Mouse (Mus musculus): ENCODE measurements at regions not wholly inside any gene's neighbourhood (a gene's known extent, or its start where the extent isn't known, plus 50 kb on each side); places are given as distances from the start of the nearest gene placed in this dataset.

- TF ChIP-seq EP300 (IDR thresholded peaks at IDR 0.05; ENCODE audit: insufficient read depth, low read depth, low read length): no peak
- TF ChIP-seq CTCF (IDR thresholded peaks at IDR 0.05): no peak
- no peak for TF ChIP-seq POLR2A (IDR thresholded peaks at IDR 0.05; ENCODE audit: insufficient read depth, low read depth, low read length)
- no peak overlapping the region for H3K9ac ChIP-seq (ENCODE audit: low read depth, low read length)
- H3K4me1 ChIP-seq (ENCODE audit: control insufficient read depth, insufficient read depth, low read length): no peaks in the 10 kb centered on the region
- H3K27ac ChIP-seq: no peak overlapping the region
- no peaks in the 10 kb centered on the region for H3K27me3 ChIP-seq (ENCODE audit: control insufficient read depth, insufficient read depth, low read length)
- intact Hi-C loops (cut with DNase I): no loop called here
- 72% methylated on average over 16 of the region's 16 CpGs for WGBS
- DNase-seq: no peak
- H3K36me3 ChIP-seq (ENCODE audit: control insufficient read depth, insufficient read depth, low read length): no peaks in the 10 kb centered on the region
- H3K4me3 ChIP-seq: no peak overlapping the region
- H3K79me2 ChIP-seq (replicated peaks; ENCODE audit: control insufficient read depth, insufficient read depth, low read length): no peaks in the 10 kb centered on the region
These were observed 254.3 kb upstream of the Gpc5 start for GRCm38 (mm10) chr14:114837652-114838276.

- WGBS: 85% methylated on average over 2 of the region's 2 CpGs
- H3K4me1 ChIP-seq (ENCODE audit: control insufficient read depth, insufficient read depth, low read length): no peaks in the 10 kb centered on the region
- H3K27me3 ChIP-seq (ENCODE audit: control insufficient read depth, insufficient read depth, low read length): no peaks in the 10 kb centered on the region
- intact Hi-C loops (cut with DNase I): no loop called here
- TF ChIP-seq POLR2A (IDR thresholded peaks at IDR 0.05; ENCODE audit: insufficient read depth, low read depth, low read length) (no peak), CTCF (IDR thresholded peaks at IDR 0.05) (no peak), EP300 (IDR thresholded peaks at IDR 0.05; ENCODE audit: insufficient read depth, low read depth, low read length) (no peak)
- H3K9ac ChIP-seq (ENCODE audit: low read depth, low read length): no peak overlapping the region
- H3K36me3 ChIP-seq (ENCODE audit: control insufficient read depth, insufficient read depth, low read length): no peaks in the 10 kb centered on the region
- no peak overlapping the region for H3K27ac ChIP-seq
- H3K4me3 ChIP-seq: no peak overlapping the region
- DNase-seq: no peak
- no peaks in the 10 kb centered on the region for H3K79me2 ChIP-seq (replicated peaks; ENCODE audit: control insufficient read depth, insufficient read depth, low read length)
These were observed 252.6 kb upstream of the Gpc5 start for GRCm38 (mm10) chr14:114839340-114839903.

- 65% methylated on average over 5 of the region's 5 CpGs for WGBS
- no peak overlapping the region for H3K9ac ChIP-seq (ENCODE audit: low read depth, low read length)
- H3K27ac ChIP-seq: no peak overlapping the region
- intact Hi-C loops (cut with DNase I): no loop called here
- no peak overlapping the region for H3K4me3 ChIP-seq
- DNase-seq: no peak
- H3K79me2 ChIP-seq (replicated peaks; ENCODE audit: control insufficient read depth, insufficient read depth, low read length): no peaks in the 10 kb centered on the region
- TF ChIP-seq POLR2A (IDR thresholded peaks at IDR 0.05; ENCODE audit: insufficient read depth, low read depth, low read length): no peak
- TF ChIP-seq CTCF (IDR thresholded peaks at IDR 0.05): no peak
- no peak for TF ChIP-seq EP300 (IDR thresholded peaks at IDR 0.05; ENCODE audit: insufficient read depth, low read depth, low read length)
- no peaks in the 10 kb centered on the region for H3K27me3 ChIP-seq (ENCODE audit: control insufficient read depth, insufficient read depth, low read length)
- H3K36me3 ChIP-seq (ENCODE audit: control insufficient read depth, insufficient read depth, low read length): no peaks in the 10 kb centered on the region
- H3K4me1 ChIP-seq (ENCODE audit: control insufficient read depth, insufficient read depth, low read length): no peaks in the 10 kb centered on the region
These were observed 251.2 kb upstream of the Gpc5 start for GRCm38 (mm10) chr14:114840766-114841165.

- WGBS: 24% methylated on average over 5 of the region's 5 CpGs
- no peak overlapping the region for H3K27ac ChIP-seq
- H3K9ac ChIP-seq (ENCODE audit: low read depth, low read length): no peak overlapping the region
- intact Hi-C loops (cut with DNase I): no loop called here
- no peaks in the 10 kb centered on the region for H3K4me1 ChIP-seq (ENCODE audit: control insufficient read depth, insufficient read depth, low read length)
- no peaks in the 10 kb centered on the region for H3K27me3 ChIP-seq (ENCODE audit: control insufficient read depth, insufficient read depth, low read length)
- no peaks in the 10 kb centered on the region for H3K36me3 ChIP-seq (ENCODE audit: control insufficient read depth, insufficient read depth, low read length)
- TF ChIP-seq CTCF (IDR thresholded peaks at IDR 0.05): no peak
- TF ChIP-seq EP300 (IDR thresholded peaks at IDR 0.05; ENCODE audit: insufficient read depth, low read depth, low read length): no peak
- no peak for TF ChIP-seq POLR2A (IDR thresholded peaks at IDR 0.05; ENCODE audit: insufficient read depth, low read depth, low read length)
- no peaks in the 10 kb centered on the region for H3K79me2 ChIP-seq (replicated peaks; ENCODE audit: control insufficient read depth, insufficient read depth, low read length)
- no peak overlapping the region for H3K4me3 ChIP-seq
- DNase-seq: no peak
These were observed 250.5 kb upstream of the Gpc5 start for GRCm38 (mm10) chr14:114841552-114841951.

GRCm38 (mm10) chr14:114842327-114842726 lies 249.7 kb upstream of the Gpc5 start:
- no peak for TF ChIP-seq POLR2A (IDR thresholded peaks at IDR 0.05; ENCODE audit: insufficient read depth, low read depth, low read length)
- H3K36me3 ChIP-seq (ENCODE audit: control insufficient read depth, insufficient read depth, low read length): no peaks in the 10 kb centered on the region
- intact Hi-C loops (cut with DNase I): no loop called here
- no peak overlapping the region for H3K4me3 ChIP-seq
- no peak for DNase-seq
- no peaks in the 10 kb centered on the region for H3K4me1 ChIP-seq (ENCODE audit: control insufficient read depth, insufficient read depth, low read length)
- H3K27ac ChIP-seq: no peak overlapping the region
- H3K27me3 ChIP-seq (ENCODE audit: control insufficient read depth, insufficient read depth, low read length): no peaks in the 10 kb centered on the region
- 37% methylated on average over 8 of the region's 8 CpGs for WGBS
- no peak overlapping the region for H3K9ac ChIP-seq (ENCODE audit: low read depth, low read length)
- H3K79me2 ChIP-seq (replicated peaks; ENCODE audit: control insufficient read depth, insufficient read depth, low read length): no peaks in the 10 kb centered on the region

GRCm38 (mm10) chr14:114843105-114843743 lies 248.8 kb upstream of the Gpc5 start:
- Histone ChIP-seq H3K79me2 (replicated peaks; ENCODE audit: control insufficient read depth, insufficient read depth, low read length) (no peaks in the 10 kb centered on the region), H3K4me1 (ENCODE audit: control insufficient read depth, insufficient read depth, low read length) (no peaks in the 10 kb centered on the region), H3K27me3 (ENCODE audit: control insufficient read depth, insufficient read depth, low read length) (no peaks in the 10 kb centered on the region), H3K36me3 (ENCODE audit: control insufficient read depth, insufficient read depth, low read length) (no peaks in the 10 kb centered on the region), H3K9ac (ENCODE audit: low read depth, low read length) (no peak overlapping the region), H3K4me3 (no peak overlapping the region), H3K27ac (no peak overlapping the region)
- intact Hi-C loops (cut with DNase I): no loop called here
- DNase-seq: no peak
- 93% methylated on average over 6 of the region's 6 CpGs for WGBS
- no peak for TF ChIP-seq EP300 (IDR thresholded peaks at IDR 0.05; ENCODE audit: insufficient read depth, low read depth, low read length)
- no peak for TF ChIP-seq CTCF (IDR thresholded peaks at IDR 0.05)
- TF ChIP-seq POLR2A (IDR thresholded peaks at IDR 0.05; ENCODE audit: insufficient read depth, low read depth, low read length): no peak

All from heart, adult 2 months (tissue).